Mouse (Mus musculus) erythroblast, embryonic 14.5 days (primary cell): ENCODE results near the gene Adamts1. TPM values are rescaled to one million over a fixed set of nuclear protein-coding genes. Genes with fewer than 3 reads are reported as not detected.

ENCODE experiments used
- H3K27me3 ChIP-seq: 2 replicates; pipeline ENCODE4 v1.6.1; 2012; ENCODE audit warnings: inconsistent platforms; ENCODE audit not compliant: control insufficient read depth
- H3K36me3 ChIP-seq: 2 replicates; pipeline ENCODE4 v1.6.1; 2012; ENCODE audit warnings: mild to moderate bottlenecking, inconsistent platforms; ENCODE audit not compliant: control insufficient read depth
- H3K4me1 ChIP-seq: 2 replicates; pipeline ENCODE4 v1.6.1; 2012; ENCODE audit warnings: inconsistent platforms; ENCODE audit not compliant: control insufficient read depth
- H3K4me3 ChIP-seq: replicated peaks from 2 replicates; pipeline ENCODE3; 2012; ENCODE audit warnings: moderate library complexity, mild to moderate bottlenecking, inconsistent platforms
- H3K9me3 ChIP-seq: 2 replicates; pipeline ENCODE4 v1.6.1; 2012; ENCODE audit warnings: low read length, inconsistent platforms, mixed read lengths; ENCODE audit not compliant: control insufficient read depth
- GATA1 ChIP-seq: IDR thresholded peaks from 2 replicates; pipeline ENCODE4 v1.6.1; 2012; ENCODE audit warnings: low read length, inconsistent platforms, mixed read lengths
- TAL1 ChIP-seq: IDR thresholded peaks from 3 replicates; pipeline ENCODE4 v1.6.1; 2012; ENCODE audit warnings: low read length, inconsistent platforms, mixed read lengths
- polyA plus RNA-seq: library from polyadenylated mRNA; stranded (reverse); fragments of >175 nt; gene quantifications from 2 replicates; pipeline ENCODE4 v1.2.3, GENCODE M21; 2012

The Adamts1 gene
- polyA plus RNA-seq, 1 experiment, result not detected

DNA sequence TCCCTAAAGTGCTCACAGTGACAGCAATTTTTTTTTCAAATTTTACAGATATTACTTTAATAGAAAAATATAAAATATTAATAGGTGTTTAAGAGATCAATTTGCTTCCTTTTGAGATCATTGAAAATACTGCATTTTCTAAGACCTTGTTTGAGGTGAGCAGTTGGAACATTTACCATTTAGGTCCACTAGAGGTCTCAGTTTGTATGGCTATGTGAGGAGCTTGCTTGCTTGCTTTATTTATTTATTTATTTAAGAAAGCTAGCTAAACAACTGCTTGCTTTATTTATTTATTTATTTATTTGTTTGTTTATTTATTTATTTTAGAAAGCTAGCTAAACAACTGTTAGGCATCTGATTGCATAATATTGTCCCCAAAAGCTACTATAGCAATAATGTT is 23.1 kb downstream of the Adamts1 start:
- Histone ChIP-seq H3K9me3 (no peaks in the 10 kb centered on the region), H3K27me3 (no peaks in the 10 kb centered on the region), H3K36me3 (no peaks in the 10 kb centered on the region), H3K4me3 (no peak overlapping the region), H3K4me1 (no peaks in the 10 kb centered on the region)
- no peak for TF ChIP-seq TAL1
- no peak for TF ChIP-seq GATA1

DNA sequence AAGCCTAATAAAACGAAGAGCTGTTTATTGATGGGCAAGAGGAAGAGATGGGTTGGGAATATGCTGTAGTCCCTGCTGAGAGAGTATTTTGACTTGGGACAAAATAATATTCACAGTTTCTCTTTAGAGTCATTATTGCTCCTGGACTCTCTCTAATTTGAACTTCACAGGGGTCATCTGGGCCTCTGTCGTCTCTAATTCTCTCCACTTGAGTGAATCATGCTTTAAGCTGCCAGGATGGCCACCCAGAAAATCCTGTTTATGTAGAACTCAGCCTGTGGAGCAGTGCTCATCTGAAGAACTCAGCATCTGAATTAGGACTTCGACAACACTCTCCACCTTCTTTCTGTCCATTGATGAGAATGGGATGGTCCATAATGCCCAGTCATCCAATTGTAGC is 30.6 kb downstream of the Adamts1 start:
- Histone ChIP-seq H3K27me3 (no peaks in the 10 kb centered on the region), H3K4me3 (no peak overlapping the region), H3K4me1 (no peaks in the 10 kb centered on the region), H3K36me3 (no peaks in the 10 kb centered on the region), H3K9me3 (peaks cover 5% of the 10 kb centered on the region)
- TF ChIP-seq TAL1 (no peak), GATA1 (no peak)

DNA sequence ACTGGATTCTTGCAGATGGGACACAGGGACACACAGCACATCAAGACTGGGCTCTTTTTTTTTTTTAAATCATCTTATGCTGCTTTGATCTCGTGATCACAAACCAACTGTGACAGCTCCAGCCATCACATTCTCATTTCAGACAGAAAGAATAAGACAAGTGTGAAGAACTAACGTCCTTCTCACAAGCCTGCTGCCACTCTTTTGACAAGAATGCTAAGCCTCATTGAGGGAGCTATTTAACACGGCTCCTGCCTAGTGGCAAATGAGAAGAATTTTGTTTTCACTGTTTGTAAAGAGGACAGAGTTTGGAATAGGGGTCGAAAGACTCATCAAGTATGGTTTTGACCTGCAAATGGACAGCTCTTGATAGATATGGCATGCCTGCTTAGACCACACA is 35.6 kb downstream of the Adamts1 start:
- Histone ChIP-seq H3K4me1 (no peaks in the 10 kb centered on the region), H3K4me3 (no peak overlapping the region), H3K36me3 (no peaks in the 10 kb centered on the region), H3K27me3 (no peaks in the 10 kb centered on the region), H3K9me3 (peaks cover 10% of the 10 kb centered on the region)
- no peak for TF ChIP-seq TAL1
- TF ChIP-seq GATA1, result no peak

DNA sequence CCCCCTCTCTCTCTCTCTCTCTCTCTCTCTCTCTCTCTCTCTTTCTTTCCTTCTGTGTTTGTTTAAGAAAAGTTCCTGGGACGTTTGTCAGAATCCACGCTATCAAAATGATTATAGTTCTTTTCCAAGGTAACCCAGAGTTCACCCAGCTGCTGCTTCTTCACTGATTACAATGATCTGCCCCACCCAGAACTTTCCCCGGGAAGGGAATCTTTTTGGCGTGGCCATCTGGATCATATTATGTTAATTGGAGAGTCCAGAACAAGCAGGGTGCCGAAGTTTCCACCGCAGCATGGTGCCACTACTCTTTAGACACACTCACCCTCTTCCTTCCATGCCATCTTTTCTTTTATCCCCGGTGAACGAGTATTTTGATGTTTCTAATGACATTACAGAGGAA is 37.2 kb downstream of the Adamts1 start:
- Histone ChIP-seq H3K4me3 (no peak overlapping the region), H3K9me3 (peaks cover 5% of the 10 kb centered on the region), H3K27me3 (no peaks in the 10 kb centered on the region), H3K36me3 (no peaks in the 10 kb centered on the region), H3K4me1 (no peaks in the 10 kb centered on the region)
- TF ChIP-seq TAL1 (no peak), GATA1 (no peak)

DNA sequence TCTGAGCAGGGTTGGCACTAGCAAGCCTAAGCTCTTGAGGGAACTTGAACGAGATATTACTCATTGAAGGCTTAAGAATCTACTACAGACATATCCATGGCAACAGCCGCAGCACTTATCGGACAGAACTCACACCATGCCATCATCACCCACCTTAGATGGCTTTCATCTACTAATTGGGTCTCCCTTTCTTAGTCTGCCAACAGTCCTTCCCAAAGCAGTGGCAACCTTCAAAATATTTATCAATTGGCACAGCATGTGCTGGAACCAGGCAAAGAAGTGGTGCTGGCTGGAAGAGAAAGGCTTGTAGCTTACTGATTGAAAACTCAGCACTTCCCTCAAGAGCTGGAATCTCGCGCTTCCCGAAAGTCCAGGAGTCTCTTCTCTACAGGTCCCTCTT is 37.7 kb downstream of the Adamts1 start:
- no peaks in the 10 kb centered on the region for H3K27me3 ChIP-seq
- no peak for TF ChIP-seq GATA1
- no peak for TF ChIP-seq TAL1
- no peaks in the 10 kb centered on the region for H3K36me3 ChIP-seq
- peaks cover 5% of the 10 kb centered on the region; the same call in 1 of the 2 replicates for H3K9me3 ChIP-seq
- no peak overlapping the region for H3K4me3 ChIP-seq
- H3K4me1 ChIP-seq, result no peaks in the 10 kb centered on the region

DNA sequence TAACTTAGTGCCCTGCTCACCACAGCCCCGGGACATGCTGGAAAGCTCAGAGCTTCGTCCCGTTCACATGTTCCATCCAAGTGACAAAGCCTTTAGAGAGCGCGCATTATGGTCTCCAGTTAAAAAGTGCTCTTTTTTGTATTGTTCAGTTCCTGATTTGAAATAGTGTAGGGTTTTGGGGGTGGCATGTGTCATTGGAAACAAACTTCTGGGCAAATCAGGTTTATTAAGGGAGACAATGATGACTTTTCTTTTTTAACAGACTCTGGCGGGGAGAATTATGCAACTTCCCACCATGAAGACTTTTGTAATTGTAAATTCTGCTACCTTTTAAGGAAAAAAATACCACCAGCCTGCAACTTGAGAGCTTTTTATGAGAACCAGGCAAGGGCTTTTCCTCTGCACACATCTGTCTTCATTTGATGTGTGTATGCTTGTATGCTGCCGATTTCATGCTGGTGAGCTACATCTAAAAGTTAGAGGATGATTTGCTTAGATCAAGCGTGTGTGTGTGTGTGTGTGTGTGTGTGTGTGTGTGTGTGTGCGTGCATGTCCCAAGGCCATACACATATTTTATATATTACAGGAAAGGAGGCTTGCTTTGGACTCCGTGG is 40.8 kb downstream of the Adamts1 start:
- no peak for TF ChIP-seq GATA1
- no peak for TF ChIP-seq TAL1
- Histone ChIP-seq H3K27me3 (no peaks in the 10 kb centered on the region), H3K36me3 (no peaks in the 10 kb centered on the region), H3K4me3 (no peak overlapping the region), H3K4me1 (no peaks in the 10 kb centered on the region), H3K9me3 (peaks cover 11% of the 10 kb centered on the region; the same call in 1 of the 2 replicates)

DNA sequence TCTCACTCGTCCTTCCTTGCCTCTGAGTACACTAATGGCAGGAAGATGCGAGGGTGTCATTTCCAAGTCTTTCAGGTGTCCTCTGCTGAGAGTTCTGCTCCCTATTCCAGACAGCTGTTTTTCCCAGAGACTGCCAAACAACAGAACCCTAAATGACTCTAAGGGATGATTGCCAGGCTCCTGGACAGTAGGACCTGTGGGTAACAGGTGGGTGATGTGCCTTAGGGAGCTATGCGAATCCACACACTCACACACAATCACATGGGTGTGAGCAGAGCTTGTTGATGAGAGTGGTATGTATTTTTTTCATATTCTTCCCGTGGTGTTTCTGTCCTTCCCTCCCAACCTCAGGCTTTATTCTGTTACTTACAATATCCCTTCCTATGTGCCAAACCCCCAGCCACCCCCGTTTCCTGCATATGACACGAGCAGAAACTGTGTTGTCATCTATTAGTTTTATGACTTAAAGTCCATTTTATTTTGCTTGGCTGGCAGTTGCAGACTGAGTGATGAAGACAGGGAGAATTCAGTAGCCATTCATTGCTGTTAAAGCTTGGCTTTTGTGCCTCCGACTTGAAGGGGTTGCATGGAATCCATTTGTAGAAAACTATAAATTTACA is 41.8 kb downstream of the Adamts1 start:
- Histone ChIP-seq H3K4me1 (no peaks in the 10 kb centered on the region), H3K36me3 (no peaks in the 10 kb centered on the region), H3K4me3 (no peak overlapping the region), H3K27me3 (no peaks in the 10 kb centered on the region), H3K9me3 (peaks cover 9% of the 10 kb centered on the region; the same call in 1 of the 2 replicates)
- TF ChIP-seq GATA1 (no peak), TAL1 (no peak)

DNA sequence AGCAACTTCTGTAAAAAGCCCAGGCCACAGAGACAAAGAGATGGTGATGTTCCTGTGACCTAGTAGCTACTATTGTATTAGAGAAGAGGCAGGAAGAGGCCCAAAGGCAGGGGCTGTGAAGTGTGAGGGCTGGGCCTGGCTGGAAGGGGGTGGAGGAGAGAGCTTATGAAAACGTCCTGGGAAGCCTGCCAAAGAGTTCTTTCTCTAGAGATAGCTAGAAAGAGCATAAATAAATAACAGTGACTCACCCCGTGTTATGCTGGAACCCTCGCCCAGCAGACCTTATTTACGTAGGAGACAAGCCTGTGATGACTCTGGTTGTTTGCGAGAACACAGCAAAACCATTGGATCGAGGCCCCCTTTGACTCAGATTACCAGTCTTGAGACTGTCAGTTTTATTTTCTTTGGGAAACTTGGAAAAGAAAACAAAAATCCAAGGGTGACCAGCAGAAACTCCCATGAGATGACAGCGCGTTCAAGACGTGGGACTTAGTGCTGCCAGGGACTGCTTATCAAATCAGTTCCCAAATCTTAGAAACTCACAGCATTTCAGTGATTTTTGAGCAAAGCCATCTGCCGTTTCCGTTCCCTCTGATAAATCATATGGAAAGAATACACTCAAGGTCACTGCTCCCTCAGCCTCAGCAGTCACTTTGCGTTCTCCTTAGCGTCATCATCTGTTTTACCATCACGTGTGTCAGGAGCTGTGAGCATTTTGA is 46.7 kb downstream of the Adamts1 start:
- TF ChIP-seq TAL1 (no peak), GATA1 (no peak)
- Histone ChIP-seq H3K4me1 (no peaks in the 10 kb centered on the region), H3K36me3 (no peaks in the 10 kb centered on the region), H3K9me3 (peaks cover 6% of the 10 kb centered on the region; the same call in 1 of the 2 replicates), H3K4me3 (no peak overlapping the region), H3K27me3 (no peaks in the 10 kb centered on the region)

DNA sequence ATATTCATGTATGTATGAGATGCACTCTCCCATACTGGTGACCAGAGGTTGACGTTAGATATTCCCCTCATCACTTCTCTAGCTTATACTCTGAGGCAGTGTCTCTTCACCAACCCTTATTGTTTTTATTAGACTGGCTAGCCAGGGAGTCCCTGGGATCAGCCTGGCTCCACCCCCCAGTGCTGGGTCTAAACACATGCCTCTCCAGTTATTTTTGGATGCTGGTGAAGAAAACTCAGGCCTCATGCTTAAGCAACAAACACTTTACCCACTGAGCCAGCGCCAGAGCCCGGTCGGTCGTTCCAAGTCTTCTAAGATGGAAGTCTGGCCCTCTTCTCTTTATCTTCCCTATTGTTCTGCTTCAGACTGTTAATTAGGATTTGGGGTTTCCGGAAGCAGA is 53.6 kb downstream of the Adamts1 start:
- no peaks in the 10 kb centered on the region for H3K27me3 ChIP-seq
- no peaks in the 10 kb centered on the region for H3K4me1 ChIP-seq
- no peak overlapping the region for H3K4me3 ChIP-seq
- TF ChIP-seq TAL1 (no peak), GATA1 (no peak)
- no peaks in the 10 kb centered on the region for H3K36me3 ChIP-seq
- no peaks in the 10 kb centered on the region for H3K9me3 ChIP-seq
